Mouse (Mus musculus) small intestine, adult 2 months (tissue): ENCODE data around the gene Gcn1l1.

Source experiments
- CTCF ChIP-seq: fragments of 200-500 bp; IDR thresholded peaks from 2 replicates; pipeline ENCODE4 v1.5.1; 2012; ENCODE audit warnings: low read depth, mild to moderate bottlenecking, control low read depth, inconsistent platforms, low read length, moderate library complexity, mixed read lengths; ENCODE audit not compliant: insufficient replicate concordance, insufficient read length; ENCODE audit errors: extremely low read depth
- POLR2A ChIP-seq: fragments of 200-500 bp; IDR thresholded peaks from 2 replicates; pipeline ENCODE4 v1.6.1; 2012; ENCODE audit warnings: low read depth, mild to moderate bottlenecking, control low read depth, inconsistent platforms, low read length, moderate library complexity

DNA sequence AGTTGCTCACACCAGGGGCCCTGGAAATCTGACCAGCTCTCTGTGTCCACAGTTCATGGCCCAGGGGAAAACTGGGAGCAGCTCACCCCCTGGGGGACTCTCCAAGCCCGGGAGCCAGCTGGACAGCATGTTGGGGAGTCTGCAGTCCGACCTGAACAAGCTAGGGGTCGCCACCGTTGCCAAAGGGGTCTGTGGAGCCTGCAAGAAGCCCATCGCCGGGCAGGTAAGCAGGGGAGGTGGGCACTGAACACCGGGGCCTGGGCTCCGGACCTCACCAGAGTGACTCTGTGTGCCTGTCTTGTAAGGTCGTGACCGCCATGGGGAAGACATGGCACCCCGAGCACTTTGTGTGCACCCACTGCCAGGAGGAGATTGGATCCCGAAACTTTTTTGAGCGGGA, 13.3 kb upstream of the Gcn1l1 start:
- TF ChIP-seq CTCF, result no peak
- no peak for TF ChIP-seq POLR2A
